Mouse (Mus musculus) testis, postnatal 10 days (tissue): Measurements from ENCODE around the gene Cfdp1.

Experiments used
- DNase-seq: peaks from one replicate; pipeline ENCODE4 v3.0.0; 2021; ENCODE audit warnings: low spot score

Gene Cfdp1

DNA sequence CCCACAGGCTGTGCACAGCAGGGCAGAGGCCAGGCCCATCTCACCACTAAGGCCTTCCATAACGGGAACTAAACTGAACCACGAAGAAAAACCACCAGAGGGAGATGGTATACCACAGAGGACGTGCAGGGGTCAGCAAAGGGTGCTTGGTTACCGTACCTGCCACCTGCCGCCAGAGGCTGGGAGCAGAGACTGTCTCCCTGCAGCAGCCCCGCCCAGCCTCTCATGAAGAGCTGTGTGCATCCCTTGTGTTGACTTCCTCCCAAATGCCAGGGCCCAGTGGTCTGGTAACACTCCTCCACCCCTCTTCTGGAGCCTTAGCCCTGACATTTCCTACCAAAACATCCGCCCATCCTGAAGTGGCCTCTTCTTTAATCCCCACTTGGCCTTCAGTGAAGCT, 114.5 kb downstream of the Cfdp1 start:
- peak; percentile 46 for DNase-seq

DNA sequence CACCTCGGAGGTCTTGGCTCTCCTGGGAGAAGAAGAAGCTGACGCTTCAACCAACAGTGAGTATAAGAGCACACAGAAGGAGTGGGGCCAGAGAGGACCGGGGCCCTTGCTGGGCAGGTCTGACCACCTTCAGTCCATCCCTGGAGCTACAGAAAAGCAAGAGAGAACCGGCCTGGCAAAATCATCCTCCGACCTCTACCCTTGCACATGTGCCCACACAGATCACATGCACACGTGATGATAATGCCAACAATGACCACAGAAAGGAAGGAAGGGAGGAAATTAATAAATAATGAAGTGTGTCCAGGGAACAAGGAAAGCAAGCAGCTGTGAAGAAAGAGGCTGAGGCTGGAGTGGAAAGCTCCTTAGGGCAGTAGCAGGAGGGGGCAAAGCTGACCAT, 115.2 kb downstream of the Cfdp1 start:
- peak; percentile 37 for DNase-seq

DNA sequence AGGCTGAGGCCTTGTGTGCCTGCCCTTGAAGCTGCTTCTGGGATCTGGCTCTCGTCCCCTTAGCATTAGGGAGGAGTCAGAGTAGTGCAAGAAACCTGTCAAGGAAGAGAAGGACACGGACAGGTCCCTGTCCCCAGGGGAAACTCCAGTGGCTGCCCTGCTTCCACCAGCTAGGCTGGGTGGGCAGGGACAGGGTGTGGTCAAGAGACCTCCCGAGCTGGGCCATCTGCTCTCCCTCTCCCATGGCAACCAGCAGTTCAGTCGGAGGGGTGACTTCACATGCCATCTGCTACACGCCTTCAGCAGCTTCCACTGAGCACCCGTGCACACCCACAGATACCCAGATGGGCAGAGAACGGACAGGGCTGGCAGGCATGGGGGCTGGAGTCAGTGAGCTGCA, 117.8 kb downstream of the Cfdp1 start:
- peak; percentile 43 for DNase-seq

DNA sequence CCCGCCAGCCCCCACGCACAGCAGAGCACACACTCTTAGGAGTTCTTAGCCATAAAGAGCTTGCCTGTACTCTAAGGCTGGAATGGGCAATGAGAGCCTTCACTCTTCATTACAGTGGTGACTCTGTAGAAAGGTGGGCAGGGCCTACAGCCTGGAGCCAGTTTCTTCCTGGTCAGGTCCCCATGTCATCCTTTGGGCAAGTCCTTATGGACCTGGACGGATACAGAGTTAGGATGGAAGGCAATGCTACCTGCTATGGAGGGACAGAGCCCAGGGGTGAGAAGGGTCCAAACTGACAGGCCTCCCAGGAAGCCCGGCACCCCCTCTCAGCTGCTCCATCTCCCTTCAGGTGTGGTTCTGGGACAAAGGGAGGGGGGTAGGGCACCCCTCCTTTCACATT, 118.3 kb downstream of the Cfdp1 start:
- no peak for DNase-seq

DNA sequence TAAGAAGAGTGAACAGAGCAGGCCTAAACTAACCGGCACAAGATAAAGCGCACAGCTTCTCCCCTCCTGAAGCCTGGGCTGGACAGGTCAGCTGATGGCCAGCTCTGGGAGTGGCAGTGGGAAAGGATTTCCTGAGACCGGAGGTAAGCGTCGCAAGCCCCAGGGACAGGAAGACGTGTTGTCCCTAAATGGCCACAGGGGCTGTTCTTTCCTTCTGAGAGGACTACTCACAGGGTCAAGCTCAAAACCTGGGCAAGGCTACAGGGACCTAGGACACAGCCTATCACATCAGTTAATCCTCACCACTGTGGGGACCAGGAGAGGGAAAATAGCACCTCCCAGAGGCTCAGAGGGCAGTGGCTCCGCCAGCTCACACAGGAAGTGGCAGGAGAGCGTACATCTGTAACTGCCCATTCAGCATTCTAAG, 118.7 kb downstream of the Cfdp1 start:
- DNase-seq: peak; percentile 41

DNA sequence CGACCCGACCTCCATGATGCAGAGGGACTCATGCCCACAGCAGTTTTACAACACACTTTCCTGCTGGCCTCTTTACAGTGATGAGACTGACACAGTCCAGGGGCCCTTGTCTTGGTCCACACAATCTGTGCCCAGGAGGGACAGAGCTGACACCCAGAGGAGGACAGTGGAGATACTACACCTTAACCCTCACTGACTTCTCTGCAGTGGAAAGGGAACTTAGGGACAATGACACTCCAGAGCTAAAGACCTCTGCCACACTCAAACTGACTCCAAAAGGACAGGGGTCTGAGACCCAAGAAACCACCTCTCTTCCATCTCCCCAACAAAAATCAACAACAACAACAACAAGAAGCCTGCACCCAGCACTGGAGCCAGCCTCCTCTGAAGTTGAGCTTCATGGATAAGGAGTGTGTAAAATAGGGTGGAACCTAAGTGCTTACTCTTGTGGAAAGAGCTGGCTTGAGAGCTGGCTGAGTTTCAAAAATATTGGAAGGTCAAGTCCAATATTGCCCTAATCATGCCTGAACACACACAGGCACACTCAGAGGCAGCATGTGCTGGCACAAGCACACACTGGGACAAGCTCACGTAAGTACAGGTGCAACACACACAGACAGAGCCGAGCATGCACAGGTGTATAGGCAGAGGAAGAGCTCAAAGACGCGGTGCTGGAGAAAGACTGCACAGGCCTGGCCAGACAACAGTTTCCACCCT, 119.7 kb downstream of the Cfdp1 start:
- DNase-seq: peak; percentile 36

DNA sequence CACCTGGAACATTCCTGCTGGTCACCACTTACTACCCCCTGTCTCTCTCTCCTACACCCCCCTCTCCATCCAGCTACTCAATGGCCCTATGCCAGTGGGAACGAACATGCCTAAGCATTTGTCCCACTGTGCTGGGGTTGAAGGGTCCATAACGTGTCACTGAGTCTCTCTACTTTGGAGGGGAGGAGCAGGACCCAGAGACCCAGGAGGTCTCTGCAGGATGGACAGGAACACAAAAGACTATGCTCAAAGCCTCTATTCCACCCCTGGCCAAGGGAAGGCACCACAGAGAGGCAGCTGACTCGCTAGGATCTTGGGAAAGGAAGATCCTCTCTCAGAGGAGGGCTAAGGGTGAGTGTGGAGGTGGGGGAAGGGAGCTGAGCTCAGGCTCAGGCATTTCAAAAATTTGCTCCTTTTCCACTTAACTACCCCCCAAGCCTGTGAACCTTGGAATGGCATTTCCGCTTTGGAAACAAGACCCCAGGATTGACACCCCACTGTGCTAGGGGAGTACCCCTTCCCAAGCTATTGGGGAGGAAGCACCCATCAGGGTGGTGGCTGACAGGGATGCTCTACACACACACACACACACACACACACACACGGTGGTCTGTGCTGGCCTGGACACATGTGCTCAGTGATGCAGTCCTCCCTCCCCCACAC, 120.4 kb downstream of the Cfdp1 start:
- DNase-seq: no peak

DNA sequence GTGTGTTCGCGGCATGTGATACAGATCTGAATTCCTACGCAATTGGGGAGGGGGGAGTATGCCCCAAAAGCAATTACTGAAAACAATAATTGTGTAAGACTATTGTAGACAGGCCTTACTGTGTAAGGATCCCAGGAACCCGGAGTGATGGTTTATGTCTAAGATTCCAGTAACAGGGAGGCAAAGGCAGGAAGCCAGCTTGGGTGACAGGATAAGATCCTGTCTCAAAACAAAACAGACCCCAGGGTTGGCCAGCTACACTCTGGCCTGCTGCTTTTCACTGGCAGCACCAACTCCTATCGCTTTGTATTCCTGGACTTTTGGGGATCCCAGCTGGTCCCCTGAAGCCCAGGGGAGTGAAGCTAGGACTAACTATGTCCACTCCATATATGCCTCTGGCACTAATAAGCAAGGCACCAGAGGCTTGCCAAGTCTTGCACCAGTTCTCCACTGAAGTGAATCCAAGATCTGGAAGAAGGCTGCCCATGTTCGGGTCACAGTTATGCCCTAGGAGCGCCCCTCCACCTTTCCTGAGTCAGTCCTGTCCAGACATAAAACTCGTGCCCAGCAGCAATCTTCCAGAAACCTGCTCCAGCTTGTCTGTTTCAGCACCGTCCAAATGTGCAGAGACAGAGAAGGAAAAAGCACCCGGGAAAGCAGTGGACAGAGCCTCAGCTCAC, 121.5 kb downstream of the Cfdp1 start:
- DNase-seq: no peak

DNA sequence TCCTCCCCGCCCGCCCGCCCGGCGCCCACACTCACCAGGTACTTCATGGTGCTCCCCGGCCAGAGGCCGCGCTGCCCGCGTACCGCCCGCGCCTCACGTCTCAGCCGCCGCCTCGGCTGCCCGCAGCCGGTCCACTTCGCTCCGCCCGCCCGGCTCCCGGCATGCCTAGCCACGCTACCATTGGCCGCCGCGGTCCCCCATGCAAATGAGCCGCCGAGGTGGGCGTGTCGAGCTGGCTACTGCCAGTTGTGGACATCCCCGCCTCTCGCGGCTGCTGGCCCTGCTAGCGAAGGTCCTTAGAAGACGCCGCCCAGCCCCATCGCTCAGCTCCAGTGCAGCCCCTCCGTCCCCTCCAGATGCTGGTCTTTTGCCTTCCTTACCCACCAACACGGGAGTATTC, 122.1 kb downstream of the Cfdp1 start:
- peak; percentile 99 for DNase-seq

DNA sequence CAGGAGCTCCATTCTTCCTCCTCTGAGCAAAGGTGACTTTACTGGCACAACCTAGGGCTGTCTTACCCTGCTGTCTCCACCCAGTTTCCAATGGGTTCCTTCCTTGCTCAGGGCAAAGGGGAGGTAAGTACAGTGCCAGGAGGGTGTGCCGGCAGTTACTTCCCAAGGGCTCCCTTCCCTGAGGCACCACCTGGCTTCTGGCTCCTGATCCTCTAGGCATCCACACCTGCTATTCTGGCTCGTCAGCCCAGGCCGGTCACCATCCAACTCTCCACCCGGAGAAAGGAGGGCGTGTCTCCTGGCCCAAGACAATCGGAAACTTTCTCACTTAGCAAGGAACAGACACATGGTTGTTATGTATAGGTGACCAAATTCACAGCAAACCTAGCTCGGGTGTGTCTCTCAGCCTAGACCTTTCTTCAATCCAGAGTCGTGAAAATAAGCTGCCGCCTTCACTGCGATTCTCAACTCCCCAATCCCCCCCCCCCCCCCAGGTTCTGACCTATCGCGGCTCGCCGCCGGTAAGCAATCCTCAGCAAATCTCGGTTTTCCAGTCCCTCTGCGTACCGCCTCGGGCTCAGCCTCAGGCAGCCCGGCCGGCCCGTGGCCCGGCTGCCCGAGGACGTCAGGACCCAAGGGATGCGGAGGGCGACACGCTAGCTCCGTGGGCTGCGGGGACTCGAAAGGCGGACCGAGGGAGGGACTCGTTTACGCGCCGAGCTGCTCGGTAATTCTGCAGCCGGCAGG, 122.7 kb downstream of the Cfdp1 start:
- DNase-seq: peak; percentile 55

DNA sequence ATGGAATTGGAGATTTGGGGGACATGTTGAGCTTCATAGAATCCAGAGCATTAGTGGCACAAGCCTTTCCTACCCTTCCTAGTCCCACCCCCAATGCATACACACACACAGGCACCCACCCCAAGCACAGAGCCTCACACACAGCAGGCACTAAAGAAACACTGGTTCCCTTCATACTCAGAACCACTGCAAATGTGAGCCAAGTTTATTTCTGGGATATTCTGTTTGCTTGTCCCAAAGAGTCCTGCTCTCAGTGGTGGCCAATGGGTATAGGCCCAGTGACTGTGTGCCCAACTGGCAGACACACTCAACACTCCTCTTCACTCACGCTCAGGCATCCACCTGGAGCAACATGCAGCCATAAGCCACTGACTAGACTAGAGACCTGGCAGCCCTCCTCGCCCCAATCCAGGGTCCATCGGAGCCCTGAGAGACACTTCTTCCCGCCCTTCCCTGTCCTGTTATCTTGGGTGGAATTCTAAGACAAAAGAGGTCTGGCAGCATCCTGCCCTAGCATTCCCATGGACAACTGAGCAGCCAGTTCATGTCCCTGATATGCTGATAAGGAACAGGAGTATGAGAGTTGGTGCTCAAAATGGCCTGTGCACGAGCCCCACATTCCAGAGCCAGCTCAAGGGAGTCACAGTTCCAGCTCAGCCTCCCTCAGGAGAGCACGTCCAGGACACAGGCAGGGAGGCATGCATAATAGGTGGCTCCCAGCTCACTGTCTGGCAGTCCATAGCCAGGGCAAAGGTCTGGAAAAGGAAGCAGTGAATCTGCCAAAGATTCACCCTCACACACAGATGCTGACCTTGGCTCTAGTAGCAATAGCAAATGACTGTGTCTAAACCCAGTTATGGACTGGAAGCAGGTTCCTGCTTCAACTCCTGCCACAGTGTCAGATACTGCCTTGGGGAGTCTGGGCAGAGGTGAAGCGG, 124.6 kb downstream of the Cfdp1 start:
- DNase-seq: no peak

DNA sequence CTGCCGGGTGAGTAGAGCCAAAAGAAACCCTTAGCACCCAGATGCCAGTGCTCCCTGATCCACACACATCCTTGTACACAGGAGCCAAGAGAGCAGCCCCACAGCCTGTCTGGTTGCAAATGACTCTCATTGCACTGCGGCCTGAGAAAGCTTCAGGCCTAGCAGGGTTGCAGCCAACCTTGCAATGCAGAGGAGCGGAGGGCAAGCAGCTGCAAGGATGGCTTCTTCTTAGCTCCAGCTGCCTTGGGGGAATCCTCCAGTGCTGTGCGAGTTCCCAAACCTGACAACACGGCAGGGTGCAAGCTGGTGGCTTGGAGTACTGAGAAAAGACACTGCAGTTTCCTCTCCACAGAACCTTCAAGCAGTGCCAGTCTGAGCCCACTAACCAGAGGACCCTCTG, 125.6 kb downstream of the Cfdp1 start:
- DNase-seq: no peak

DNA sequence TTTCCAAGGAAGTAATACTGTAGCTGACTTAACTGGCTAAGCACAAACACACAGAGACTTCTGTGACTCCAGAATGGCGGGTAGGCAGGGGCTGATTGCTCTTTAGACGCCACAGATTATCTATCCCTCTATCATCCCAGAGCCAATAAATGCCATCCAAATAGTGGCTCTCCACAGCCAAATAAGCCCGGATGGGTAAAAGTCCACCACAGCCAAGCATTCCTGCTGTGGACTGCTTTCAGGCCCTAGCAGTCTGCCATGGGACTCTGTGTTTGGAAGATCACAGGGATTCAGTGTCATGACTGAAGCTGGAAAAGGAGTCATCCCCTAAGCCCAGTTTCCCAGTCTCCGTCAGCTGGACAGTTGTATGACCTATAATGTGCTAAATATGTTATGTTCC, 126.5 kb downstream of the Cfdp1 start:
- no peak for DNase-seq

DNA sequence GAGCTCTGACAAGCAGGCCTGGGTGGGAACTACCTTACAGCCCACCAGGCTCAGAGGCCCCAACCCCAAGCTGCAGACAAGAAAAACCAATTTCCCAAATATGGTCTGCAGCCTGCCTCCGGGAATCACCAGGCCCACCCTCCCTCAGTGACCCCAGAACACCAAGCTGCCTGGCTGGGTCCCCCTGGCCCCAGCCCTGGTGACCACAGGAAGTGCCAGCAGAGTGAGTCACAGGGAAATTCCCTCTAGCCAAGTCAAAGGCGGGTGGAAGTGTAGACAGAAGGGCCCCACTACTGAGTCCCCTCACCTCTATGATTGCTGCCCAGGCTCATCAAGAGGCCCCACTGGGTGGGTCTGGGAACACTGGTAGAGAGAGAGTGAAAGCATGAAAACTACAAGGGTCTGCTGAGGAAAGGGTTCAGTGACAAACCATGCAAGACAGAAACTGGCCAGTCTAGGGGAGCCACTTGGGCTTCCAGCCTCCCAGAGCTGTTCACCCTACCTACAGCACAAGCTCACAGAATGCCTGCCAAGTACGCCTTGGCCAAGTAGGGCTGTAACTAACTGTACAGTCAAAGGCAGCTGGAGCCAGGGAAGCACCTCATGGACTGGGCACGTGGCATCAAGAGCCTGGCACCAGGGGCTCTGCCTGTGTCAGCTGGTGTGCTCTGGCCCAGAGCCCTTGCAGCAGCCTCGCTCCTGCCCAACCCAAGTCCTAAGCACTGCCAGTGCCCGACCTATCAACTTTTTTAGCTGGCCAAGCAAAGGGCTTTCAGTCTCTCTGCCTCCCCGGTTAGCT, 127.8 kb downstream of the Cfdp1 start:
- DNase-seq: peak; percentile 75

DNA sequence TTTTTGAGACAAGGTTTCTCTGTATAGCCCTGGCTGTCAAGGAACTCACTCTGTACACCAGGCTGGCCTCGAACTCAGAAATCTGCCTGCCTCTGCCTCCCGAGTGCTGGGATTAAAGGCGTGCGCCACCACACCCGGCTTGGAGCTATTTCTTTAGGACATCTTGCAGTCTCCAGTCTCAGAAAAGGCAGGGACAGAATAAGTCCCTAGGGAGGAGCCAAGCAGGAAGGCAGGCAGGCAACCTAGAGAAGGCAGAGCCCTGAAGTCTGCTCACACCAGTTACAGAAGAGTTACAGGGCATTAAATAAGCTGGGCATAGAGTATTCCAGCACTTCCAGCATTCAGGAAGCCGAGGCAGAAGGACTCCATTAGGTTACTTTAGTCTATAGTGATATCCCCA, 128.8 kb downstream of the Cfdp1 start:
- DNase-seq: no peak

DNA sequence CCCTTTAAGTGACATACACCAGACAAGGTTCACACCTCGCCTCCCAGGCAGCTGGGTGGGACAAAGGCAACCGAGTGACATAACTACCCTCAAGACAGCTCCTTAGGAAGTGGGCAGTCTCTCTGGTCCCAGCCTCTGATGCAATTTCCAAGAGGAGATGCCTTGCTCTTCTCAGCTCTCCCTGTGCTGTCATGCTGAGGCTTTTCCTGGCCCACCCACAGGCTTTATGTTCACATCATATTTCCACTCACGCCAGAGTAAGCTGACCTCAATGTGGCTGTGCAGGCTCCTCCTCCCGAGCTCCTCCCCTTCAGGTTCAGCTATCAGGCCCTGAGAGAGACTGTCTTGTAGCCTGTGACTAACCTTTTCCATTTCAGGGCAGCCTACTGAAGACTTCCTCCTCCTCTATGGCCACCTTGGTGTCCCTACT, 134.0 kb downstream of the Cfdp1 start:
- no peak for DNase-seq

DNA sequence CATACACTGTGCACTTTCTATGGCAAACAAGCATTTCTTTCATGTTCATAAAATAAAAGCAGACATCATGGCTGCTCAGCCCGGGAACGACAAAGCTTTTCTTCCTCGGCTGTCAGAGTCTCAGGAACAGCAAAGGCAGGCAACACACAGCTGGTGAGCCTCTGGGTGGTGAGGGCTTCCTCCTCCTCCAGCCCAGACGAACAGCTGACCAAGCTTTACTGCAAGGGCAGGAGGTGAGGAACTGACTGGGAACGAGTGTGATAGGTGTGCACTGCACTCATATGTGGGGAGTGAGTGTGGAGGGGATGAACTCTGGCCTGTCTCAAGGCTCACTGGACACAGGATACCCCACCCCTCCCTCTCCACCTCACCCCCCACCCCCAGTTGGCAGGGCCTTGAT, 135.2 kb downstream of the Cfdp1 start:
- no peak for DNase-seq
